Mouse (Mus musculus): ENCODE data around the gene Ush1g. TPM values are rescaled to one million over a fixed set of nuclear protein-coding genes. Genes with fewer than 3 reads are reported as not detected.

The Ush1g gene
- total RNA-seq, 2 experiments from 2014 or later, result not detected

- peak; percentile 40; the same call in 1 of the 2 replicates for ATAC-seq (replicated peaks; ENCODE audit: poor library complexity, severe bottlenecking)
Observed at GRCm38 (mm10) chr11:115336115-115336514, 14.3 kb upstream of the Ush1g start.

GRCm38 (mm10) chr11:115335223-115335622 is 13.4 kb upstream of the Ush1g start:
- ATAC-seq (replicated peaks; ENCODE audit: poor library complexity, severe bottlenecking), result no peak

- ATAC-seq (replicated peaks; ENCODE audit: poor library complexity, severe bottlenecking), result no peak
Observed at GRCm38 (mm10) chr11:115334531-115334930, 12.7 kb upstream of the Ush1g start, which contains the start of gene Otop3. Otop3 (plus strand) TSS chr11:115334731.

GRCm38 (mm10) chr11:115329339-115329738 is 7.5 kb upstream of the Ush1g start:
- ATAC-seq (replicated peaks; ENCODE audit: poor library complexity, severe bottlenecking), result no peak

DNA sequence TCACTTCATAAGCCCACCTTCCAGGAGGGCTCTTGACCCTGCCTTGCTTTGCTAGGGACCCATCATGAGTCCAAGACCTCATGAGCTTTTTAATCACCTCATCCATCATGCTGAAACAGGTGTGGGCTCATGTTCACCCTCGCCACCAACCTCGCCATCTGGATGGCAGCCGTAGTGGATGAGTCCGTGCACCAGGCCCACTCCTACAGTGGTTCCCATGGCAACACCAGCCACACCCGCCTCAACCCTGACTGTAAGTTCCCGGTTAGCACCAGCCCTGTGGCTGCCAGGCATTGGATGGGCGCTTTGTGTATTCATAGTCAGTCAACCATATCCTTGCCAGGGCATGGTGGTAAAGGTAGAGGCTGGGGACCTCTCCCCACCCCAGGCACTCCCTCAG is 4.9 kb upstream of the Ush1g start:
- ATAC-seq (replicated peaks; ENCODE audit: poor library complexity, severe bottlenecking), result no peak

DNA sequence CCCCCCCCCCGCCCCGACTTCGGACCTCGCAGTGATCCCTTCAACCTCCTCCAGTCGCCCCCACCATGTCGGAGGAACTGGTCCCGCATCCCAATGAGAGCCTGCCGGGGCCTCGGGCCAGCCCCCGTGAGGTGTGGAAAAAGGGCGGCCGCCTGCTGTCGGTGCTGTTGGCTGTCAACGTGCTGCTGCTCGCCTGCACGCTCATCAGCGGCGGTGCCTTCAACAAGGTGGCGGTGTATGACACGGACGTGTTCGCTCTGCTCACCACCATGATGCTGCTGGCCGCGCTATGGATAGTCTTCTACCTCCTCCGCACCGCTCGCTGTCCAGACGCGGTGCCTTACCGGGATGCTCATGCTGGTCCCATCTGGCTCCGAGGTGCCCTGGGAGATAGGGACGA is 1.5 kb upstream of the Ush1g start:
- ATAC-seq (replicated peaks; ENCODE audit: poor library complexity, severe bottlenecking), result no peak

DNA sequence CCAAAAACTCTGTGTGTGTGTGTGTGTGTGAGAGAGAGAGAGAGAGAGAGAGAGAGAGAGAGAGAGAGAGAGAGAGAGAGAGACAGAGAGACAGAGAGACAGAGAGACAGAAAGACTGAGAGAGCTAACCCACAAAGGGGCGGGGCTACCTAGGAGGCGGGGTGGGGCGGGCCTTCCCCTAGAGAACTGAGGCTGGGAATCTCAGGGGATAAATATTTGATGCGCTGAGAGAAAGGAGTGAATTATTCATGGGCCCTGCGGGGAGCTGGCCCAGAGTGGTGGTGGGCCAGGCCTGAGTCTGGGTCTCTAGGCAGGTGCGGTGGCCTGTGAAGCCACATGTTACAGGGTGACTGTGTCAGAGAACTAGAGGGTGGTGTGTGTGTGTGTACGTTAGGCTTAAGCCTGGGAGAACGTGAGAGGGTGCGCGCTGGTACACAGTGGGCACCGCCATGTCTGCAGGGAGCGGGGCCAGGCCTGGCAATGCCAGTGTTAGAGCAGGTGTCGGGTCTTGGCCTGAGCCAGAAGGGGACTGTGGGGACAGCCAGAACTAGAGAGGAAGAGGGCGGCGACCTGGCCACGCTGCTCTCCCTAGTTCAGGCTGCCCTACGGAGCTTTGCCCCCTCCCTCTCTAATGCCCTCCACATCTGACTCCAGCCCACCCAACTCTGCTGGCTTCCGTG is 2.0 kb downstream of the Ush1g start:
- no peak for ATAC-seq (replicated peaks; ENCODE audit: poor library complexity, severe bottlenecking)

DNA sequence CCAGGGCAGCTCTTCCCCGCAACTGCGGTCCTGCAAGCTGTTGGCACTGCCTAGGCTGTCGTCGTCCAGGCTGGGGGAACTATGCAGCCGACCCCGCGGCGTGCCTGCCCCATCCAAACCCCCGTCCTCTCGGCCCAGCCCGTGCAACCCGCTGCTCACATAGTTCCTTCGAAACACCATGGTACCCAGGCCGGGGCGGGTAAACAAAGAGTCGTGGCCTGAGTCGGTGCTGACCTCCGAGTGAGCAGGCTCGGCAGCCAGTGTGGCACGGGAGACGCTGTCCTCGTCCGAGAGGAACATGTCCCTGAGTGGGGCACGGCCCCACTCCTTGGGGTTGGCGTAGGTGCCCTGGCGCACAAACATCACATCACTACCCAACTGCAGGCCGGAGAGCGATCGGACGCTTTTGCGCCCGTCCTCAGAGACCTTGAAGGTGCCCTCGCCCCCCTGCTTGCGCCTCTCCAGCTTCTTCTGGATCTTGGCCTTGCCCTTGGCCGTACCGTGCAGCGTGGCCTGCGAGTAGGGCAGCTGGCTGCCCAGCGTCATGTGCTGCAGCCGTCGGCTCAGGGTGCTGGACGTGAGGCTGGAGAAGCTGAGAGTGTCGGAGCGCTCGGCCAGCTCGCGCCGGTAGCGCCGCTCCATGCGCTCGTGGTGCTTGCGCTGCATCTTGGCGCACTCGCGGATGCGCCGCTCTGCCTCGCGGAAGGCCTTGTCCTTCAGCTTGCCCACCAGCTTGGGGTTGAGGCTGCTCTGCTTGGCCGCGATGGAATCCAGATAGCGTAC is 3.4 kb downstream of the Ush1g start:
- no peak for ATAC-seq (replicated peaks; ENCODE audit: poor library complexity, severe bottlenecking)

DNA sequence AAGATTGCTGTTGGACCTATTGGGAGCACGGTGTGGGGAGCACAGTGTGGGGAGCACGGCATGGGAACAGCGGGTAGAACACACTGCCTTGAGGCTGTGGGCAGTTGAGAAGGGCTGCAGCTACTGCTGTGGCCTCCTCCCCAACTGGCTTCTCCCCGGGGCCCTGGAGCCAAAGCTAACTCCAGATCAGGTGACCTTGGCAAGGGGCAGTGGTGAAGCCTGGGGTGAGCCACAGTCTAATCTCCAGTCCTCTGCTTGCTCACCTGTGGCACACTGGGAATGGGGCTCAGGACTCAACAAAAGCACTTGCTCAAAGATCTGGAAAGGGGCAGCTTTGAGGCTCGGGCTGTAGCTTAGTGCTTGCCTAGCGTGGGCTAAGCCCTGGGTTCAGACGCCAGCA is 4.6 kb downstream of the Ush1g start:
- no peak for ATAC-seq (replicated peaks; ENCODE audit: poor library complexity, severe bottlenecking)

- peak; percentile 33; the same call in 1 of the 2 replicates for ATAC-seq (replicated peaks; ENCODE audit: poor library complexity, severe bottlenecking)
Observed at GRCm38 (mm10) chr11:115314249-115314648, 7.6 kb downstream of the Ush1g start.

DNA sequence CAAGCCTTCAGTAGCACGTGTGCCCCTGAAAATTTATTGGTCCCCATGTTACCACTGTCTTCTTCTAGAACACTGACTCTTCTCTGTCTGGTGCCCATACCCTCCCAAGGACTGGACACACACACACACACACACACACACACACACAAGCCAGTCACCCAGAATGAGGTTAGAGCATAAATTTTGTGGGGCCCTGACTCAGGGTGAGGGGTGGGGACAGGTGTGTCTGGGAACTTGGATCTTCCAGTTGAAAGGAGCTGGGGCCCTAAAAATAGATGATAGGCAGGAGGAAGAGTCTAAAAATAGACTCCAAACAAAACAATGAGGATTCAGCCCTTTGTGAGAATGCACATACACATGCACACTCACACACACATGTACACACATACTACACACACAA is 13.1 kb downstream of the Ush1g start:
- no peak for ATAC-seq (replicated peaks; ENCODE audit: poor library complexity, severe bottlenecking)

GRCm38 (mm10) chr11:115306863-115307262 is 15.0 kb downstream of the Ush1g start, which contains the start of gene Otop2:
Otop2 (plus strand) TSS chr11:115307163.
- ATAC-seq (replicated peaks; ENCODE audit: poor library complexity, severe bottlenecking), result no peak

DNA sequence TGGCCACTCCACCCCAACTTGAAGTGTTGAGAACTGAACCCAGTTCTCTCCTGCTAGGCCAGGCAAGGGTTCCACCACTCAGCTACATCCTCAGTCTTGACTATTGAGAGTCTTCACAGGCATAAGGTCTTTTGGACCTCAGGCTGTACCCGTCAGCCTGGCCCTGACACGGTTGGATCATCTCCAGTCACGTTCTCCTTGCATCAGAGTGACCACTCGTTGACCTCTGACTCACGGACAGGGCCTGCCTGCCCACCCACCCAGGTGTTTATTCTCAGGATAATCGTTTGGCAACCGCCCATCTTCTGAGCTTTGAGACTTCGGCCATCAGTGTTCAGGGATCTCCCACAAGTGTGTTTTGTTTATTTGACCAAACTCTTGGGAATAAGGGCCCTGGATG is 18.7 kb downstream of the Ush1g start:
- no peak for ATAC-seq (replicated peaks; ENCODE audit: poor library complexity, severe bottlenecking)

DNA sequence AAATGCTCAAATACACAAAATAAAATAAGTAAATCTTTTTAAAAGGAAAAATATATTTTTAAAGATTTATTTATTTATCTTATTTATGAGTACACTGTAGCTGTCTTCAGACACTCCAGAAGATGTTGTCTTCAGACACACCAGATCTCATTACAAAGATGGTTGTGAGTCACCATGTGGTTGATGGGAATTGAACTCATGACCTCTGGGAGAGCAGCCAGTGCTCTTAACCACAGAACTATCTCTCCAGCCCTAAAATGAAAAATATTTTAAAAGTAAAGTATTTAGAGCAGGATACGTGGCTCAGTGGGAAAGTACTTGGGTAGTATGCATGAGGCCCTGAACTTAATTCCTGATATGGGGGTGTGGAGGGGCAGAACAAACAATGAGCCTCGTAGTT is 20.5 kb downstream of the Ush1g start:
- no peak for ATAC-seq (replicated peaks; ENCODE audit: poor library complexity, severe bottlenecking)

DNA sequence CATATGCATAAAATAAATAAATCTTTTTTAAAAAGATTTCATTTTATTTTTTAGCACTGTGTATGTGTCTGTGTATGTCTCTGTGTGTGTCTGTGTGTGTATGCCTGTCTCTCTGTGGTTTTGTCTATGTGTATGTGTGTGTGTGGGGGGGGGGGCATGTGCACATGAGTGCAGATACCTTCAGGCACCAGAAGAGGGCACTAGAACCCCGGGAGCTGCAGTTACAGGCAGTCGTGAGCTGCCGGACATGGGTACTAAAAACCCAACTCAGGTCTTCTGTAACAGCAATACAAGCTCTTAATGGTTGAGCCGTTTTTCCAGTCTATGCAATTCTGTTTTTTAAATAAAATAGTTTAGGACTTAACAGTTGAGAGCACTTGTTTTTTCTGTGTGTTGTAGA is 21.1 kb downstream of the Ush1g start:
- no peak for ATAC-seq (replicated peaks; ENCODE audit: poor library complexity, severe bottlenecking)

DNA sequence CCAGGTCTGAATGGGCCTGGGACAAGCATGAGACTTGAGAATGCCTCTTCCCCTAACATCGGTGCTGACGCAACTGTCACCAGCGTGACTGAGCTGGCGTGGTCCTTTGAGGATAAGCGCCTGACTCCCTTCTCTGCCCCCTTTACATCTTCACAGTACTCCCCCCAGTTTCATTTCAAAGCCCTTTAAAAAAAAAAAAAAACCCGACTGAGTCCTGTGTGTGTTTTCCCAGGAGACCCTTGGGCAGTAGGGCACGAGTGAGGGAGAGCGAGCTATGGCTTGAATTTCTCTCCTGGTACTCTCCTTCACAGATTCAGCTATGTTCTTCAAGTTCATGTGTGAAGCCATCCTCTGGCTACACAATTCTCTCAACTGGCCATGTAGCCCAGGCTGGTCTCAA is 23.7 kb downstream of the Ush1g start:
- no peak for ATAC-seq (replicated peaks; ENCODE audit: poor library complexity, severe bottlenecking)

GRCm38 (mm10) chr11:115297214-115297826 is 24.5 kb downstream of the Ush1g start, which contains the start of gene Fads6:
Fads6 (minus strand) TSS chr11:115297663.
- ATAC-seq (replicated peaks; ENCODE audit: poor library complexity, severe bottlenecking), result peak; percentile 81

DNA sequence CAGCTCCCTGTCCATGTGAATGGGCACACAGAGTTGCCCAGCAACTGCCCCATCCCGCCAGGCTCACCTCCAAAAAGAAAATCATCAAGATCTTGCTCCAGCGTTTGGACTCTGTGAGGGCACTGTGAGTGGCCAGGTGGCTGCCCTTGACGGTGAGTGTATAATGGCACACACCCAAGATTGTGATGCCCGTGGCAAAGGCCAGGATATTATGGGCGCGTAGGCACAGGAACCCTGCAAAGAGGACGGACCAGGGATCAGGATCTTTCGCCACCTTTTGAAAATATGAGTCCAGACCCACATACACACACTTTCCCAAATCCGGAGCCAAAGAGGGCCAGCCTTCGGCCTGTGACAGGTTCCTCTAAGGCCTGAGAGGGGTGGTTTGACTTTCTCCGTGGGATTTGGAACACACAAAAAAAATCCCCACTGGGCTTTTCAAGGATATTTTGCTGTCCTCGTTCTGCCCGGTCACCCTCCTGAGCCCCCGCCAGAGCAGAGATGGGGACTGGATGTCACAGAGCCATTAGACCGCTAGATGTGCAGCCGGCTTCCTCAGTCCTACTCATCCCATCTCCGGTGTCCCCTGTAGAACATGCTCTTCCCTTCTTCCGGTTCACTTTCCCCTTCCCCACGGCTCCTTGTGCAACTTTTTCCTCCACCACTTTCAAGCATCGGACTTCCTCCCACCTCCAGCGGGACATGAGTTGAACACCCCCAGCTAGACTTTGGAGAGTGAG is 25.2 kb downstream of the Ush1g start:
- peak; percentile 21 for ATAC-seq (replicated peaks; ENCODE audit: poor library complexity, severe bottlenecking)

DNA sequence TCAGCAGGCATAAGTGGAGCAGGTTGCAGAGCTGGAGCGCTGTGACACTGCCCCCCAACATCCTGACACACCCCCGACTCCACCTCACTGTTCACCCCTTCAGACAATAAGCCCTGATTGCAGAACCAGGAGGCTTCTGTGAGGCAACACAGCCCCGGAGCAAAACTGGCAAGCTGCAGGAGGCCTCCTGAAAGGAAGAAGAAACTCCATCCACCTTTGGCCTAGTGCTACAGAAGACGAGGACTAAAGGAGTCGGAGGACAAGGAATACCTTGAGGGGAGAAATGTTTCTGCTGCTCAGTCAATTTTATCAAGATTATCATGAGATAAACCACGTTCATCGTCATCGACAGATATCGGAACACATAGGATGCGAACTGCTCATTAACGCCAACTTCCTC is 25.9 kb downstream of the Ush1g start:
- ATAC-seq (replicated peaks; ENCODE audit: poor library complexity, severe bottlenecking), result no peak

DNA sequence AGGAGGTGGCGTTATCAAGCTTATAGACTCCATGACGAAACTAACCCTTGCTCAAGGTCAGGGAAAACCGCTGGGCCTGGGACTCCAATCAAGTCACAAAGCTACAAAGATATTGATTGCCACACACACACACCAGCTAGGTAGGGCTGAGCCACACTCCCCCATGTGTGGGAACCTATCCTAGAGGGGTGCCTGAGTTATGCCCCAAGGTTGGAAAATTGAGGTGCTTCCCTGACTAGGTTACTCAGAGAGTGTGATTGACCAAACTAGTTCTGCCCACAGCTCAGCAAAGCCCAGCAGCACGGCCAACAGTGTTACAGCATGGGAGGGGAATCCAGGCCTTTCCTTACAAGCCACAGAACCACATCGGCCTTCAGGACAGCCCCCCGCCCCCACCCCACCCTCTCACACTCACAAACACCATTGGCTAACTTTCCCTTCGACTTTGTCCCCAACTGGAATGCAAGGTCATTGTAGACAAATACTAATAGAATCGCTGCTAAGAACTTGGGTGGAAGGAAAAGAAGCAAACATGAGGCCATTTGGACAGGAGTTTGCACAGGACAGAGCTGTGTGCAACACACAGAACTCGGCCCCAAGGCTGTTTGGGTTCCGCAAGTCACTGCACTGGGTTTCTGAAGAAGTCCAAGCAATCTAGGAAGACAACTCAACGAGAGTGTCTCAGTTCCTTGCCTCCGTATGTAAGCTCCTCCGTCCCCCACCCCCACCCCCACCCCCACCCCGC is 29.0 kb downstream of the Ush1g start:
- ATAC-seq (replicated peaks; ENCODE audit: poor library complexity, severe bottlenecking), result no peak

All from granulocyte monocyte progenitor cell, adult 5-6 weeks (primary cell).